Mouse (Mus musculus) small intestine, adult 2 months (tissue): ENCODE results near the gene A830005F24Rik.

Experiments used
- CTCF ChIP-seq: fragments of 200-500 bp; IDR thresholded peaks from 2 replicates; pipeline ENCODE4 v1.5.1; 2012; ENCODE audit warnings: low read depth, mild to moderate bottlenecking, control low read depth, inconsistent platforms, low read length, moderate library complexity, mixed read lengths; ENCODE audit not compliant: insufficient replicate concordance, insufficient read length; ENCODE audit errors: extremely low read depth
- POLR2A ChIP-seq: fragments of 200-500 bp; IDR thresholded peaks from 2 replicates; pipeline ENCODE4 v1.6.1; 2012; ENCODE audit warnings: low read depth, mild to moderate bottlenecking, control low read depth, inconsistent platforms, low read length, moderate library complexity

- TF ChIP-seq CTCF, result no peak
- no peak for TF ChIP-seq POLR2A
Measured at GRCm38 (mm10) chr13:48502422-48502821, 10.9 kb upstream of the A830005F24Rik start.
